Mouse (Mus musculus) mesoderm, embryonic 11.5 days (tissue): ENCODE measurements around the gene Rbbp8nl.
A peak's percentile ranks its signal among the peaks of the same experiment; 100 is the strongest.

Experiments
- DNase-seq: peaks from one replicate; pipeline ENCODE4 v3.0.0-alpha.2; 2012; ENCODE audit warnings: low read depth, low spot score

Rbbp8nl gene

GRCm38 (mm10) chr2:180289440-180290108 lies at the start of gene Rbbp8nl:
Gene Rbbp8nl (minus strand): TSS chr2:180289879.
- peak; percentile 29 for DNase-seq

DNA sequence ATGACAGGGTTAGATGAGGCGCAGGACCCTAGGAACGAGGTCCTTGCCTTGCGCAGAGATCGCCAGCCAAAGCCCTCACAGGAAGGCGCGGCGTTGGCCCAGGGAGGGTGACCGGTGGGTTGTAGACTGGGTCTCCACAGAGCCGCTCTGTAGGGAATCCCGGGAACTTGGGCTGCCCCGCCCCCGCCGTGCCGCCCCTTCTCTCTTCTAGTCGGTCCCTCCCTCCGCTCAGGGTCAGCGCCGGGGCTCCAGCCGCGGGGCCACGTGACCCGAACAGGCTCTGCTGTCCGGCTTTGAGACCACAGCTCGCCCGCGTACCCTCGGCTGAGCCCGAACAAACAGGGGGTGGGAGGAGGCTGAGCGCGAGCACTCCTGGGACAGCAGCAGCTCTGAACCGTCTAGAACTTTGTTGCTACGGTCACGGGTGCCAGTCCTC lies 44.9 kb upstream of the Rbbp8nl start, which contains the start of gene Gata5:
TSS of gene Gata5 (minus strand) at position 149 of the 436 bp plus-strand sequence.
- peak; percentile 63 for DNase-seq

GRCm38 (mm10) chr2:180333778-180334550 lies 44.3 kb upstream of the Rbbp8nl start:
- DNase-seq, result peak; percentile 19

DNA sequence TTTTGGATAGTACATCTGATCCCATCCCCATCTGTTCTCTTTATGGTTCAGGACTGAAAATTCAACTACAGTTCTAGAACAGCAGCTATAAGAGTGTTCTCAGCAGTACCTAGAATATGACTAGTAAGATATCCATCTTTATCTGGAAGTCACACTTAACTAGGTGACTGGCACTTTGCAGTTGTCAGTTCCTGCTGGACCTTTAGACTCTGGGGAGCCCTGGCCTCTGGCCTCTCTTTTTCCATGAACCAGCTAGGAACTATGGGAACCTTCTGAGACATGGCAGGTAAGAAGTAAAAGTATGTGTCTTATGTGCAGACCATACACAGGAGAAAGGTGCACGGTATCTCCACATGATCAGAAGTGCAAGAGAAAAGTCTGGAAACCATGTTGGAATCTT lies 39.8 kb upstream of the Rbbp8nl start:
- no peak for DNase-seq

DNA sequence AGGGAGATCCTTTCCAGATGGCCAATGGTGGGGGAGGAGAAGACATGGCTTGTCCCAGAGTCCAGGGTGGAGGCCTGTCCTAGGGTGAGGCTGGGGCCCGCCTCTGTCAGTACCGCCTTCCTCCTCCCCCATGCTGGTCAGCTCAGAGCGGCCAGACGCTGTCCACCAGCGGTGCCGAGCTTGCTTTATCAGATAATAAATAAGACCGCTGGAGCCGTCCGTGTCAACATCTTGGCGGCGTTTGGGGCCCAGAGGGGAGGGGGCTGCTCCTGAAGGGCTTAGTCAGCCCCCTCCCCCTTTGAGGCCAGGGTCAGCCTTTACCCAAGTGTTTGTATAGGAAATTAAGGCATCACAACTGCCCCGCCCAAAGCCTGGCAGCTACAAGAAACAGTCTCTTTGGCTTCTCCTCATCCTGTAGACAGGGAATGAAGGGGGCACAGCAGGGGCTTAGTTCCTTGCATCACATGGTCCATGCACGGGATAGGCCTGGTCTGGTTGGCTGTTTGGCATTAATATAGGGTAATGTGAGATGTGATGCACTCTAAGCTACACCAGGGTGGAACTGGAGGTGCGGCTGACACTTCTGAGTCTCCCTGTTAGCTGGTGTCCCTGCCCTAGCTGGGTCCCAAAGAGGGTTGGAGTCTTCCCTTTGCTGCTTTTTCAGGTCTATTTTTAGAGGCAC lies 33.1 kb upstream of the Rbbp8nl start:
- DNase-seq, result peak; percentile 24

DNA sequence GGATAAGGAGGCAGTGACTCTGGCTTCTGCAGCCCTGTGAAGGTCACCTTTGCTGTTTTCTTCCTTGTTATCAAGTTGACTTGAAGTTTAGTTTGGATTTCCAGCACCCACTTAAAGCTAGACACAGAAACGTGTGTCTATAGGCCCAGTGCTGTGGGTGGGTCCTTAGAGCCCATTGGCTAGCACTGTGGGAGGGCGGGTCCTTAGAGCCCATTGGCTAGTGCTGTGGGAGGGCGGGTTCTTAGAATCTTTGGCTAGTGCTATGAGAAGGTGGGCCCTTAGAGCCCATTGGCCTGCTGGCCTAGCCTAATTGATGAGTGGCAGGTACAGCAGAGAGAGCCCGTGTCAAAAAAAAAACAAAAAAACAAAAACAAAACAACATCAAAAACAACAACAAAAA lies 30.5 kb upstream of the Rbbp8nl start:
- DNase-seq, result no peak

GRCm38 (mm10) chr2:180317591-180317990 lies 27.9 kb upstream of the Rbbp8nl start:
- no peak for DNase-seq

DNA sequence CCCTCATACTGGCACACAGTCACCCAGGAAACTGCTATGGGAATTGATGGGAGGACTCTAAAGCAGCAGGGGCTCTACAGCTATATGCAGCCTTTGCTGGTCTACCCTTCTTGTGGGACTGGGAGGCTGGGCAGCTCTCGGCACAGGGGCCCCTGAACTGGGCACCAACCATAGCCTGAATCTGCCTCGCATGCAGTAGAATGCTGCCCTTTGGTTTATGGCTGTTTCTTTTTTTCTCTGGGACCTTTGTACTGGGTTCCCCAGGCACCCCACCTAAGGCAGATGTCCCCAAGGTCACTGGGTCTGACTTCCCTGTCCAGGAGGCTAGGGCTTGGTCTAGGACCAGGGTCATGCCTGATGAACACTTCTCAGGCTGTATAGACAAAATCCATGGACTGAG lies 24.6 kb upstream of the Rbbp8nl start:
- DNase-seq, result no peak

DNA sequence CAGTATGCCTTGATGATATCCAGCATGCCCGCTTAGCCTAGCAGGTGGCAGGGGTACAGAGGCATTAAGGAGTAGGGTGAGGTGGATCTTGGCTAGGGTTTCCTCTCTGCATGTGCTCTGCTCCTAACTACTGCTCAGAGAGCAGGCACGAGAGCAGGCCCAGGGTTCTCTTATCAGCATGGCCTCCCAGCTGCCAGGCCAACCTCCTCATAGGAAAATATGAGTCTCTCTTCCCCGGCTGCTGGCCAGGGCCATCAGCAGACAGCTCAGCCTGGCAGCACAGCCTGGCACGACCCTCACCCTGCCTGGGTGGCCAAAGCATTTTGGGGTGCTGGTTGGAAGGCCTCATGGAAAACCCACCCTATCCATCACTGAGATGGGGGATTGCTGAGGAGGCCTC lies 21.5 kb upstream of the Rbbp8nl start:
- DNase-seq, result no peak

DNA sequence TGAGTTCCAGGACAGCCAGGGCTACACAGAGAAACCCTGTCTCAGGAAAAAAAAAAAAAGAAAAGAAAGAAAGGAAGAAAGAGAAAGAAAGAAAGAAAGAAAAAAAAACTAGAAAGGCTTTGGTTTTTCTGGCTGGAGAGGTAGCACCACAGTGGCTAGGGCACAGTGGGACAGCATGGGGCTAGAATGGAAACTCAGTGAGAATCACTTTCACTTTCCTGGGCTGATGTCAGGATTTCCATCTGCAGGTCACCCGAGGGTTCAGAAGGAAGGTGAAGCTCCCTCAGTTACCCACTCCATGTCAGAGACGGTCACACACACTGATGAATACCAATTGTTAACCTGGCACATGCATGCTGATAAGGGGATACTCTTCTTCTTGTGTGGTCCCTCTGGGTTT lies 18.0 kb upstream of the Rbbp8nl start:
- DNase-seq, result no peak

DNA sequence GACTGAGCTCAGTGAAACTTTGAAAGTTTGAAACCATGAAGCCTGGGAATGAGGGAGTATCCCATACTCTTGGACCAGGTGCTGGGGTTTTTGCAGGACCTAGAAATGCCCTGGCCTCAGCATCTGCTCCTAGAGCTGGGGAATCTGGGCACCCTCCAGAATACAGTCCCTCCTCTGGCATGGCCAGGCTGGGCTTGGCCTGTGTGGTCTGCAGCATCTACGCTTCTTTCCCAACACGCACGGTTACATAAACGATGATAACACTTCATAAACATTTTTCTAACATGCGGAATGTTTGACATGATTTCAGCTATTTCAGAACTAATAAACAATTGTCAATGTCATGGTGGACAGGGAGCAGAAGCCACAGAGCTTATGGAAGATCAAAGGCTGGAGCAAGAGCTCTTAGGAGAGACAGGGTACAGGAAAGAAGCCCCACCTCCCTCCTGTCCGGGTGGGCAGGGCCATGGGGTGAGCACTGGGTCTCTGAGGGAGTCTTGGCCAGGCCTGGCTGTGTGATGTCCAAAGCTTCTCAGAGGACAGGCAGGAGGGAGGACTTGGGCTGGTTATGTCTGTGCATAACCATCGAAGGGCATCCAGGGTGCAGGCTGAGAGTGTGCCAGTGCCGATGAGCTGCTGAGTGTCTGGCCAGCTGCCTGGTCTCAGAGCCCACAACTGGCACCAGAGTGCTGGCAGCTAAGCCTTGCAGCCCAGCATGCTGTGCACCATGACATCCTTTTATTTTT lies 16.9 kb upstream of the Rbbp8nl start:
- no peak for DNase-seq

GRCm38 (mm10) chr2:180306009-180306408 lies 16.3 kb upstream of the Rbbp8nl start:
- no peak for DNase-seq

- DNase-seq, result no peak
Measured at GRCm38 (mm10) chr2:180305490-180305889, 15.8 kb upstream of the Rbbp8nl start.

DNA sequence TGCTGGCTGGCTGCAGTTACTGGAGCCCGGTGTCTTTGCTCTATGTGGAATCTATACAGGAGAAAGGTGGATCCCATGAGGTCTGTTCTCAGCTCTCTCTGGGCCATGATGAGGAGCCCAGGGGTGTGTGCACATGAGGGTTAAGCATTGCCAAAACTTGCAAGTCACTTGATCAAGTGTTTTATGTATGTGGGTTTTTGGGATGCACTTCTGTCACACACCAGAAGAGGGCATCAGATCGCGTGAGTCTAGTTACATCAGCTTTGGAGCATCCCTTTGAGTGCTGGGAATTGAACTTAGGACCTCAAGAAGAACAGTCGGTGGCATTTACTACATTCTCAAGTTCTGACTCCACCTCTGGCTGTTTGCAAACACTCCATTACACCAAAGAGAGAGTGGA lies 14.9 kb upstream of the Rbbp8nl start:
- no peak for DNase-seq

GRCm38 (mm10) chr2:180303468-180303867 lies 13.8 kb upstream of the Rbbp8nl start:
- DNase-seq, result no peak

DNA sequence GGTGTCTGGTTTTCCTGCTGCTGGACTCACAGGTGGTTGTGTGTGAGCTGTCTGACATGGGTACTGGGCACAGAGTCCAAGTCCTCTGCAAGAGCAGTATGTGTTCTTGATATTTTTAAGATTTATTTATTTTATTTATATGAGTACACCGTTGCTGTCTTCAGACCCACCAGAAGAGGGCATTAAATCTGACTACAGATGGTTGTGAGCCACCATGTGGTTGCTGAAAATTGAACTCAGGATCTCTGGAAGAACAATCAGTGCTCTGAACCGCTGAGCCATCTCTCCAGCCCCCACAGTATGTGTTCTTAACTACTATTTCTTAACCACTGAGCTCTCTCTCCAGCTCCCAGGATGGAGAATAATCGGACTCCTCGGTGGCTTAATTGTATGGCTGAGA lies 12.5 kb upstream of the Rbbp8nl start:
- no peak for DNase-seq

DNA sequence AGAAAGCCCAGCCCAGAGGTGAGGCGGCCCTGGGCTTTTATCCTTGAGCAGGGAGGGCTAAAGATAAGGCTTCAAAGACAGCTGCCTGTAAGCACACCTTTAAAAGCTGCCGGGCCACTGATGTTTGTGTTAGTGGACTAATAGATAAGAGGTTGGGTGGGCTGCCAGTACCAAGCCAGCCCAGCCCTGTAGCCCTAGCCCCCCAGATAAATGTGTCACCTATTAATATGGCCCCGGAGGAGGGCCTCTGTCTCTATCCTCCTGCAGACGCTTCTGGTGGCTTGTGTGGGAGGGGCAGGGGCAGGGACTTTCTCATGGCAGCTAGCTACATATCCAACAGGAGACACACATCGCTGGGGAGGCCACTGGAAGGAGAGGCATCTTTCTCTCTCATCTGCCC lies 11.1 kb upstream of the Rbbp8nl start:
- DNase-seq, result no peak

GRCm38 (mm10) chr2:180300252-180300651 lies 10.6 kb upstream of the Rbbp8nl start:
- DNase-seq, result no peak

- no peak for DNase-seq
Measured at GRCm38 (mm10) chr2:180292906-180293305, 3.2 kb upstream of the Rbbp8nl start.

- no peak for DNase-seq
Measured at GRCm38 (mm10) chr2:180292026-180292425, 2.3 kb upstream of the Rbbp8nl start.

DNA sequence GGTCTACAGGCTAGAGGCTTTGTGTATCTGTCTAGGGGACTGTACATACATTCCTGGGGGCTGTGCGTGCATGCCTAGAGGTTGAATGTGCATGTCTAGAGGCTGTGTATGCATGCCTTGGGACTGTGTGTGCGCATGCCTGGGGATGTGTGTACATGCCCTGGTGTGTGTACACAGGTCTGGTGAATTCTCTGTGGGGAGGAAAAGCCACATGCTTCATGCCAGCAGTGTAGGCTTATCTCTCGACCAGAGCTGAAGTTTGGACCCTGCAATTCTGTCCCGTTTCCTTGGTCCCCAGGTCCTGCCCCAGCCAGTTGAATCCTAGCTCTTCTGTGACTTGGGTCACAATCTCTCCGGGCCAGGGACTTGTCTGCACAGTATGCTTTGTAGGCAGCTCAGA lies 1.9 kb upstream of the Rbbp8nl start:
- no peak for DNase-seq

GRCm38 (mm10) chr2:180290503-180290902 lies 824 bp upstream of the Rbbp8nl start:
- no peak for DNase-seq
